Mouse (Mus musculus) forebrain, embryonic 12.5 days (tissue): ENCODE measurements around the gene Ip6k1. TPM values are rescaled to one million over a fixed set of nuclear protein-coding genes. Genes with fewer than 3 reads are reported as not detected.

ENCODE experiments used
- ATAC-seq: fragments of 200-750 bp; cut with Nextera tagmentation; 2 replicates; pipeline ENCODE4 v1.8.0; 2017; ENCODE audit warnings: moderate TSS enrichment; ENCODE audit not compliant: low FRiP score
- H3K27ac ChIP-seq: fragments of 300-500 bp; sonication (generic); 2 replicates; pipeline ENCODE4 v1.5.1; 2016; ENCODE audit warnings: mild to moderate bottlenecking
- H3K27me3 ChIP-seq: fragments of 300-500 bp; sonication (generic); 2 replicates; pipeline ENCODE4 v1.6.1; 2016; ENCODE audit warnings: mild to moderate bottlenecking
- H3K36me3 ChIP-seq: fragments of 300-500 bp; sonication (generic); replicated peaks from 2 replicates; pipeline ENCODE4 v1.6.1; 2016; ENCODE audit warnings: mild to moderate bottlenecking
- H3K4me1 ChIP-seq: fragments of 300-500 bp; sonication (generic); 2 replicates; pipeline ENCODE4 v1.6.1; 2016
- H3K4me2 ChIP-seq: fragments of 300-500 bp; sonication (generic); 2 replicates; pipeline ENCODE4 v1.6.1; 2016; ENCODE audit warnings: mild to moderate bottlenecking, moderate library complexity
- H3K4me3 ChIP-seq: fragments of 300-500 bp; sonication (generic); replicated peaks from 2 replicates; pipeline ENCODE4 v1.5.1; 2016; ENCODE audit warnings: mild to moderate bottlenecking
- H3K9ac ChIP-seq: fragments of 300-500 bp; sonication (generic); 2 replicates; pipeline ENCODE4 v1.6.1; 2016; ENCODE audit warnings: mild to moderate bottlenecking
- H3K9me3 ChIP-seq: fragments of 300-500 bp; sonication (generic); 2 replicates; pipeline ENCODE4 v1.6.1; 2016
- WGBS: fragments of 180-500 bp; shearing (Covaris S2); methylation state at CpG from one replicate; pipeline ENCODE4 v1.1.7; 2016; 5-methylcytosine and 5-hydroxymethylcytosine counted together
- polyA plus RNA-seq: library from polyadenylated mRNA; unstranded; fragments of >200 nt; fragmentation: Nextera tagmentation; extraction: Ambion mirVana; gene quantifications from 2 replicates; pipeline ENCODE4 v1.2.1, GENCODE M21; 2016

The Ip6k1 gene
- polyA plus RNA-seq, 1 experiment from 2014 or later = 88.2 TPM

DNA sequence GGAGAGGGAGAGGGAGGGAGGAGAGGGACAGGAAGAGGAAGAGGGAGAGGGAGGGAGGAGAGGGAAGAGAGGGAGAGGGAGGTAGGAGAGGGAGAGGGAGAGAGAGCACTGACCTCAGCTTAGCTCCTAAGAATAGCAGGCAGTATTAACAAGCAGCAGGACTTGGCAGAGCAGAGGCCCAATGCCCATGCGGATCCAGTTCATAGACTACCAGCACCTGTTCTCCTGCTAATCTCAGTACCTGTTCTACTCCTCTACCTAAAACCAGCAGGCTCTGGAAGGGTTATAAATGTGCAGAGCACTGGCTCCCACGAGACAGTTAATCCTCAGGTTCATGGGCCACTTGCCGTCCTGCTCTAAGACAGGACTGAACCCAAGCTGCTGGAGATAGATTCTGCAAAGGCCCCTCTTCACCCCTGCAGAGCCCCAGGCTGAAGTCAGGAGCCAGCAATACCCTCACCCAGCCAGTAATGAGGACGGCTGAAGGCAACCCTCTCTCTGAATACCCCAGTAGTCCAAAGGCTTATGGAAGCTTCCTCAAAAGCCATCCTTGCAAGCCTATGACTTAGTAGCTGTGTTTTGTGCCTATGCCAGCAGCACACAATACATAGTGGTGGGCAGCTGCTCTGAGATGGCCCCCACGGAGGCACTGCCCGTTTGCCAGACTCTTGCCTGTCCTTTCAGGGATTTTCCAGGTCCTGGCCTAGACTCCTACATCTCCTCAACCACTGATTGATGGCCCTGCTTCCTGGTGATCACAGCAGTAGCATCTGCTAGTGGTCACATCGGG is 71.0 kb downstream of the Ip6k1 start:
- H3K4me3 ChIP-seq = no peak overlapping the region
- H3K4me1 ChIP-seq = peaks cover 7% of the 10 kb centered on the region
- H3K27ac ChIP-seq = no peak overlapping the region
- WGBS = 68% methylated on average over 7 of the region's 7 CpGs
- no peak overlapping the region for H3K4me2 ChIP-seq
- no peaks in the 10 kb centered on the region for H3K9me3 ChIP-seq
- no peak for ATAC-seq
- peaks cover 22% of the 10 kb centered on the region for H3K36me3 ChIP-seq
- no peaks in the 10 kb centered on the region for H3K27me3 ChIP-seq
- H3K9ac ChIP-seq = no peak overlapping the region

DNA sequence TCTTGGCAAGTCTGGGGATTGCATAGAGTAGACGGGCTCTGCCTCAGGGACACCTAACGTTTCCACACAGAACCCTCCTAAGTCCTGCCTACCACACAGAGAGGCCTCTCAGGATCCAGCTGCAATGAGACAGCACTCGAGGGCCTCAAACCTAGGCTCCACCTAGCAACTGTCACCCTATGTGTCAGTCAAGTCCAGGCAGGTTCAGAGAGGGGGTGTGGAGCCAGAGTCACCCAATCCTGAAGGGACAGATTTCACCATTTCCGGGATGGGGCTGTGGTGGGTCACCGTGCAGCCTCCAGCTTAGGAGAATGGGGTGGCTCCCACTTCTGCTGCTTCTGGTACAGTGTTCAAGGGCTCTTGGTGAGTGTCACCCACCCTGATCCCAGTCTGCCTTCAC is 77.9 kb downstream of the Ip6k1 start, which contains the start of gene Mst1:
Gene Mst1 (plus strand): TSS at position 269 of the 400 bp plus-strand sequence.
- H3K27me3 ChIP-seq = peaks cover 46% of the 10 kb centered on the region
- H3K36me3 ChIP-seq = peaks cover 13% of the 10 kb centered on the region
- no peaks in the 10 kb centered on the region for H3K9me3 ChIP-seq
- 76% methylated on average over 5 of the region's 5 CpGs for WGBS
- ATAC-seq = no peak
- peak within 1 kb of the TSS; percentile 91 for H3K9ac ChIP-seq
- peak within 1 kb of the TSS; percentile 78 for H3K4me3 ChIP-seq
- H3K4me1 ChIP-seq = peaks cover 21% of the 10 kb centered on the region
- H3K27ac ChIP-seq = 0 out of 2 replicates have a peak within 1 kb of the TSS, but pooled peaks have one; percentile 5
- H3K4me2 ChIP-seq = peak within 1 kb of the TSS; percentile 90

DNA sequence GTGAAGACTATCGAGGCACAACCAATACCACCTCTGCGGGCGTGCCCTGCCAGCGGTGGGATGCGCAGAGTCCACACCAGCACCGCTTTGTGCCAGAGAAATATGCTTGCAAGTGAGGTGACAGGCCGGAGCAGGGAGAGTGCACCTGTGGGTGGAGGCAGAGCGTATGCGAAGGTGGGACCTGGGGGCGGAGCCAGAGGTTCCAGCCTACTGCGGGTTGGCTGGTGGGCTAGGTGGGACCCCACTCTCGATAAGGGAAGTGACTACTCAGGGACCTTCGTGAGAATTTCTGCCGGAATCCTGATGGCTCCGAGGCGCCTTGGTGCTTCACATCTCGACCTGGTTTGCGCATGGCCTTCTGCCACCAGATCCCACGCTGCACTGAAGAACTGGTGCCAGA is 80.2 kb downstream of the Ip6k1 start:
- Histone ChIP-seq H3K9ac (peak overlapping the region; percentile 7; the same call in 1 of the 2 replicates), H3K36me3 (peaks cover 37% of the 10 kb centered on the region), H3K9me3 (no peaks in the 10 kb centered on the region), H3K4me2 (peak overlapping the region; percentile 10; the same call in 1 of the 2 replicates), H3K4me3 (peak overlapping the region; percentile 10), H3K27ac (no peak overlapping the region), H3K27me3 (peaks cover 46% of the 10 kb centered on the region), H3K4me1 (peaks cover 21% of the 10 kb centered on the region)
- WGBS = 5% methylated on average over 19 of the region's 19 CpGs
- ATAC-seq = no peak

DNA sequence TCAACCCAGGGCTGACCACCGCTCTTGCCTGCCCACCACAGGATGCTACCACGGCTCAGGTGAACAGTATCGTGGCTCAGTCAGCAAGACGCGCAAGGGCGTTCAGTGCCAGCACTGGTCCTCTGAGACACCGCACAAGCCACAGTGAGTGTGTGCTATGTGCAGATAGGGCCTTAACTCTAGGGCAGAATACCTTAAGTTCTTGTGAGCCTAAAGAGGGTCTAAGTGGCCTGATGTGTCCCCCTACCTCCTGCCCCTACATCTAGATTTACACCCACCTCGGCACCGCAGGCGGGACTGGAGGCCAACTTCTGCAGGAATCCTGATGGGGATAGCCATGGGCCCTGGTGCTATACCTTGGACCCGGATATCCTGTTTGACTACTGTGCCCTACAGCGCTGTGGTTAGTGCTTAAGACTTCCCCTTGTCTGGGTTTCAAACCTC is 80.7 kb downstream of the Ip6k1 start, which contains the start of gene Rnf123:
Gene Rnf123 (minus strand): TSS at position 359 of the 444 bp plus-strand sequence.
- Histone ChIP-seq H3K27me3 (peaks cover 46% of the 10 kb centered on the region), H3K4me2 (peak within 1 kb of the TSS; percentile 10; the same call in 1 of the 2 replicates), H3K36me3 (peaks cover 41% of the 10 kb centered on the region), H3K4me3 (peak within 1 kb of the TSS; percentile 10), H3K4me1 (peaks cover 18% of the 10 kb centered on the region), H3K27ac (no peak within 1 kb of the TSS), H3K9me3 (no peaks in the 10 kb centered on the region), H3K9ac (peak within 1 kb of the TSS; percentile 7; the same call in 1 of the 2 replicates)
- no peak for ATAC-seq
- WGBS = 34% methylated on average over 12 of the region's 12 CpGs

DNA sequence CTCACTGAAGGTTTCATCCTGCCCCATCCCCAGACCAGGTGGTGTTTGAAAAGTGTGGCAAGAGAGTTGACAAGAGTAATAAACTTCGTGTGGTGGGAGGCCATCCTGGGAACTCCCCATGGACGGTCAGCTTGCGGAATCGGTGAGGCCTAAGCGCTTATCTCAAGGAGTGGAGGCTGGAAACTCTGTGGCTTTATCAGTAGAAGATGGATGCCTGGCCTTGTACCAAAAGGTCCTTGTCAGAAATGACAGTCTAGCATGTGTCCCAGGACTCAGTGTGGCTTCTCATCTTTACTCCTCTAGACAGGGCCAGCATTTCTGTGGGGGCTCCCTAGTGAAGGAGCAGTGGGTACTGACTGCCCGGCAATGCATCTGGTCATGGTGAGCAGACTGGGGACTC is 81.3 kb downstream of the Ip6k1 start:
- Histone ChIP-seq H3K36me3 (peaks cover 47% of the 10 kb centered on the region), H3K4me3 (no peak overlapping the region), H3K4me1 (peaks cover 12% of the 10 kb centered on the region), H3K27ac (no peak overlapping the region), H3K4me2 (no peak overlapping the region), H3K9me3 (no peaks in the 10 kb centered on the region), H3K9ac (no peak overlapping the region), H3K27me3 (peaks cover 46% of the 10 kb centered on the region)
- WGBS = 81% methylated on average over 6 of the region's 6 CpGs
- ATAC-seq = no peak

DNA sequence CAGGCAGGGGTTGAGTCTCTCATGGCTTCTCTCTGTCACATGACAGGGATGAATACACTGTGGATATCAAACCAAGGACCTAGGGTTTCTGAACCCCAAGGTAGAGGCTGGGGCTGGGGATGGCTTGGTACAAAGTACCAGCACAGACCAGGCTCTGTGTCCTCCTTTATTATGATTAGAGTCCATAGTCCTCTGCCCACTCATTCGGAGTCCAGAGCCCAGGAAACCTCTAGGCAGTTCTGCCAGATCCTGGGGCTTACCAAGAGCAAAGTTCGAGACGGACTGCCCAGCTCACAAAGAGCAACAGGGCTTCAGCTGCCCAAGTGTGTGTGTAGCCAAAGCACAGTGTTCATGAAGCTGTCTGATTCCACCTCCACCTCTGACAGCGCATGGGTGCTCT is 83.0 kb downstream of the Ip6k1 start:
- Histone ChIP-seq H3K27me3 (peaks cover 44% of the 10 kb centered on the region), H3K9me3 (no peaks in the 10 kb centered on the region), H3K4me3 (no peak overlapping the region), H3K4me1 (0 out of 2 replicates have a peak, but pooled peaks cover 5% of the 10 kb centered on the region), H3K36me3 (peaks cover 63% of the 10 kb centered on the region), H3K27ac (no peak overlapping the region), H3K4me2 (no peak overlapping the region), H3K9ac (no peak overlapping the region; the same call in 1 of the 2 replicates)
- ATAC-seq = no peak
- WGBS = 97% methylated on average over 4 of the region's 4 CpGs

DNA sequence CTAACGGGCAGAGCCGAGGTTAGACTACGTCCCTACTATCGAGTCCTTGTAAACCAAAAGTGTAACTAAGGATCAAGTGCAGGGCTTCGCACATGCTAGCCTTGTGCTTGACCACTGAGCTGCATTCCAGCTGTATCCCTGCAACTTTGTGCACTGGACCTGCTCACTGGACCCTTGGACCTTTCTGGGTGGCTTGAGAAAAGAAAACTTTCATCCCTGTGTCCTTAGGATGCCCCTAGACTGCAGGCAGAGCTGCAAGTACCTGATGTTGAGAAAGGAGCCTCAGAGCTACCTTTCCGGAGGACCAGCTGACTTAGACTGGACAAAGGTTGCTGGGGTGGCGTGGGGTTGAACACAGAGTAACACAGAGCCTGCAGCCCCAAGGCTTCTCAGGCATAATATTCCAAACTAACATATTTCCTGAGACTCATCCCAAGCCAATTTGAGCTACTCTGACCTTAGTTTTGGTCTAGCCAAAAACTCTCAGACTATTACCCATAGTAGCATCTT is 88.4 kb downstream of the Ip6k1 start:
- no peak for ATAC-seq
- no peak overlapping the region for H3K4me3 ChIP-seq
- H3K4me1 ChIP-seq = peaks cover 20% of the 10 kb centered on the region
- H3K36me3 ChIP-seq = peaks cover 71% of the 10 kb centered on the region
- no peaks in the 10 kb centered on the region for H3K27me3 ChIP-seq
- 97% methylated on average over 7 of the region's 7 CpGs for WGBS
- H3K9me3 ChIP-seq = no peaks in the 10 kb centered on the region
- H3K4me2 ChIP-seq = no peak overlapping the region
- no peak overlapping the region for H3K9ac ChIP-seq
- no peak overlapping the region for H3K27ac ChIP-seq

DNA sequence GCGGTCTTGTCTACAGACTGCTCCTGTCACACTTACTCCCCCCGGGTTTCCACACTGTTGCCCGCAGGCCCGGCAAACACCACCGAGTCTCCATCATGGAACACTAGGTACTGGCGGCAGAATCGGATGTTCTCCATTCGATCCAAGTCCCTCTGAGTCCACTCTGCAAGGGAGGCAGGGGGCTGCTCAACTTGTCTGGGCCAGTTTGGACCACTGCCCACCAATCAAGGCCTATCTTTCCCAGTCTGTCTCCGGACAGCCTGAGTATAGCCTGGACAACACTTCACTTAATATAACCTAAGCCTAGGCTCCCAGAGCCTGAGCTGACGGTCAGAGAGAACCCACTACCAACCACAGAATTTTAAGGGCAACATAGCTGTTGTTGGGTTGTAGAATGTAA is 91.3 kb downstream of the Ip6k1 start:
- peak overlapping the region; percentile 97 for H3K4me2 ChIP-seq
- peak overlapping the region; percentile 79; the same call in 1 of the 2 replicates for H3K27ac ChIP-seq
- 77% methylated on average over 10 of the region's 10 CpGs for WGBS
- H3K4me1 ChIP-seq = peaks cover 22% of the 10 kb centered on the region
- H3K27me3 ChIP-seq = no peaks in the 10 kb centered on the region
- peaks cover 42% of the 10 kb centered on the region for H3K36me3 ChIP-seq
- H3K9ac ChIP-seq = peak overlapping the region; percentile 81
- peak overlapping the region; percentile 74 for H3K4me3 ChIP-seq
- H3K9me3 ChIP-seq = no peaks in the 10 kb centered on the region
- ATAC-seq = no peak

DNA sequence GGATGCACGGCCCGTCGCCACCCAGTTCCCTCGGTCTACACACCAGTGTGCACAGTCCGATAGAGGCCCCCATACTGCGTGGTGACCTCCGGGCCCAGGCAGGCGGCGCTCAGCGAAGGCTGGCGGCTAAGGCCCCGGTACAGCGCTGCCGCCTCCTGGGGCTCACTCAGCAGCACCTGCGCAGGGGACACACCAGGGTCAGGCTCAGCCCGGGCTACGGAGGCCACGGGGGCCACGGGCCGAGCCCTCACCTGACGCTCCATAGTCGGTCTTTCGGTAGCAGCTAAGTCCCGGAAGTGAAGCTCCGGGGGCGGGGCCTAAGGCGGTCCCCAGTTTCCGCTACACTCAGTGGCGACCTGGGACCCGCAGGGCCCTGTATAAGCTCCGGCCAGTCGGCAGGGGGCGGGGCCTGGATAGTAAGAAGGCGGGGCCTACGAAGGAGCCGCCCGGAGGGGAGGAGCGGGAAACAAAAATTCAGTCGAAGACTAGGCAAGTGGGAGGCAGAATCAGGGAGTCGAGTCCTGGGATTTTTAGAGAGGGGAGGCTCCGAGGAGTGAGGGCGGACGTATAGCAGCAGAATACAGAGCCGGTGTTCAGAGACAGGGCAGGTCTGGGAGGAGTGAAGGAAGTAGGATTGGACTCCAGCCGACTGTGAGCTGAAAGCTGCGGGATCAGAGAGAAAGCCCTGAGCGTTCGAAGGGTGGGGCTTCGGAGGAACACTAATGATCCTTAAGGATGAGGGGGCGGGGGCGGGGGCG is 92.1 kb downstream of the Ip6k1 start, which contains the start of gene Apeh:
Gene Apeh (minus strand): TSS at position 423 of the 758 bp plus-strand sequence.
- peaks cover 22% of the 10 kb centered on the region for H3K4me1 ChIP-seq
- peak within 1 kb of the TSS; percentile 81 for H3K9ac ChIP-seq
- H3K27ac ChIP-seq = peak within 1 kb of the TSS; percentile 79
- peaks cover 39% of the 10 kb centered on the region for H3K36me3 ChIP-seq
- ATAC-seq = peak; percentile 95
- peak within 1 kb of the TSS; percentile 74 for H3K4me3 ChIP-seq
- H3K4me2 ChIP-seq = peak within 1 kb of the TSS; percentile 97
- no peaks in the 10 kb centered on the region for H3K9me3 ChIP-seq
- WGBS = 0% methylated on average over 52 of the region's 52 CpGs
- no peaks in the 10 kb centered on the region for H3K27me3 ChIP-seq

DNA sequence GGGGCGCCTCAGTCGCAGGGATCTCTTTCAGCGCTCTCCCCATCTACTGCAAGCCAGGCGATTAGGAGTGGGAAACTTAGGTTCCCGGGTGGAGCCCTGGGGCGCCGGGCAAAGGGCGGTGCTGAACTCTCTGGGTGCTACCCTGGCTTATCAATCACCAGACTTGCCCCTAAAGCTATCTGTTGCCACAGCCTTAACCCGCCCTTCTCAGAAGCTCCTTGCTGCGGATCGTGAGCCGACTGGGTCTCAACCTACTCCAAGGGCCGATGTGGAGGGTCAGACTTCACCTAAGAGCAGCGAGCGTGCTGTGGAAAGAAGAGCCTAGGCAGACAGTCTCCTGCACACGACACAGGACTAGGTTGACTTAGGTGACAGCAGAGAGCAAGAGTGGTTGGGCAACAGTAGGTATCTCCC is 92.7 kb downstream of the Ip6k1 start:
- H3K9ac ChIP-seq = peak overlapping the region; percentile 81

DNA sequence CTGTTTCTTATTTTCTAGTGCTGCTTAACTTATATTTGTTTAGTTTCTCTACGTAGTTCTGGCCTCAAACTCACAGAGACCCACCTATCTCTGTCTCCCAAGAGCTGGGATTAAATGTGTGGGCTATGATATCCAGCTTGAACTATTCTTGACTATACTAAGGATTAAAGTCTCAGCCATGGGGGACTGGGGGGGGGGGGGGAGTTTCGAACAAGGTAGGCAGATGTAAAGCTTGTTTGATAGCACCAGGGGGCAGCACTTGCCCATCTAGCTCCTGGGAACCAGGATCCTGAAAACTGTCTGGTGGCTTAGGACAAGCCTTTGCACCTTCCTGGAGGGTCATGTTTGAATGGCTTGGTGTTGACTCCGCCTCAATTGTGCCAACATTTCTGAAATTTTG is 93.2 kb downstream of the Ip6k1 start:
- WGBS = 12% methylated on average over 3 of the region's 3 CpGs
- no peak for ATAC-seq
- Histone ChIP-seq H3K4me2 (peak overlapping the region; percentile 97), H3K4me1 (peaks cover 22% of the 10 kb centered on the region), H3K9ac (peak overlapping the region; percentile 81), H3K27ac (no peak overlapping the region), H3K4me3 (peak overlapping the region; percentile 74), H3K9me3 (no peaks in the 10 kb centered on the region), H3K27me3 (no peaks in the 10 kb centered on the region), H3K36me3 (peaks cover 30% of the 10 kb centered on the region)

More for the DNA sequence above, 92.7 kb downstream of the Ip6k1 start:
- Histone ChIP-seq H3K36me3 (peaks cover 35% of the 10 kb centered on the region), H3K4me2 (peak overlapping the region; percentile 97), H3K27ac (peak overlapping the region; percentile 79), H3K9me3 (no peaks in the 10 kb centered on the region), H3K4me1 (peaks cover 22% of the 10 kb centered on the region), H3K4me3 (peak overlapping the region; percentile 74), H3K27me3 (no peaks in the 10 kb centered on the region)
- 0% methylated on average over 16 of the region's 16 CpGs for WGBS
- ATAC-seq = peak; percentile 10
